Mouse (Mus musculus) ZHBTc4 (cell line): ENCODE measurements around the gene Ptprn2.

ENCODE experiments used
- DNase-seq: peaks from one replicate; pipeline ENCODE4 v3.0.0-alpha.2; 2011; ENCODE audit warnings: low read depth, low spot score

The Ptprn2 gene

DNA sequence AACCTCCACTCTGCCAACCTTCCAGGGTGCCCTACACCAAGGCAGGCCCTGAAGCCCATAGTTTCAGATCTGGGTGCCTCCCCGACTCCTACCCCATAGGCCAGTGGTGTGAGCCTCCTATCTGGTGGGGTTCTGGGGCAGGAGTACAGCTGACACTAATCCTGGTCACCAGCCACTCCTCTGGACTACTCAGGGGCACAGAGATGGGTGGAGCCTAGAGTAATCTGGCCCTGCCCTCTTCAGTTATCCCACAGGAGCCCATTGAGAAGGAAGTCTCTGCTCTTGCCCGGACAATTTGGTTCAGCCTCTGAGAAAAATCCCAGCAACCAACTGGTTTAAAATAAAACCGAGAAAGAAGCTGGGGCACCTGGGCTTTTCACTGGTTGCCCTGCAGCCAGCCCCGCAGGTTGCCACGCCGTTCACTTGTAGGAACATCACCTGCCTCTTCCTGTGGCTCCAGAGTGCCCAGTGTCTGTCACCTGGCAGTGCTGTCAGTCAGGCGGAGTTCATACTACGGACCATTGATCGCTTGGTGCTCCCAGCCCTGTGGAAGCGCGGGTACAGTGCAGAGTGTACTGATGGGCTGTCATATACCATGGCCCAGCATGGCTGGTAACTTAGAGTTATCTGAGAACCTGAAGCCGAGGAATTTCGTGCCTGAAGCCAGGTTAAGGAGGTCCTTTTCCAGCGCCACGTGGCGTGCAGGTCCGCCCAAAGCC, 673.6 kb downstream of the Ptprn2 start:
- peak; percentile 37 for DNase-seq

- peak; percentile 17 for DNase-seq
Observed at GRCm38 (mm10) chr12:117159669-117160210, 674.2 kb downstream of the Ptprn2 start.

DNA sequence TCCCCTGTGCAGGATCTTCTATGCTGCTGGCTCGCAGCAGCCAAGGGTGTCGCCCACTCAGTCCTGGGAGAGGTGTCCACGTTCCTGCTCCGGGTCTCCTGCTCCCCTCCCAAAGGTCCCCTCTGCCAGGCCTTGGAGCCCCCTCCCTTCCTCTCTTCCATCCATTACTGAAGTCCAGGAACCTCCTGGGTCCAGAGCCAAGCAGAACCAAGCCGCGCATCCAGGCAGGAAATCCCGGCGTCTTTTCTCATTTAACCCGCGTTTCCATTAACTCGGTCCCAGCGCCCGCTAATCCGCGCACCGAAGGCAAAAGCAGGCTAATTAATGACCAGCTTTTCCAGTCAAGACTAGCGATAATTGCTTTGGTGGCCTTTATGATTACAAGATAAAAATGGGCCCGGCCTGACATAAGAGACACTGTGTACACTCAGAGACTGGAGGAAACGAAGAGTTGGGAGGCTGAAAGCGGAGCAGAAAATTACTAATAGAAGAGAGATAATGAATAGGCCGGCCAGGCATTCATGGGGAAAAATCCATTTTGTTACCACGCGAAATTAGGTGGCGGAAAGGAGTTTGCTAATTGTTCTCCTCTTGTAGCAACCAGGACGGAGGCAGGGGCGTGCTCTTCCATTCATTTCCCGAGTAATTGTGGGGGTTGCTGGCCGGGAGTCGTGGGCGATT, 674.8 kb downstream of the Ptprn2 start:
- DNase-seq: peak; percentile 42

DNA sequence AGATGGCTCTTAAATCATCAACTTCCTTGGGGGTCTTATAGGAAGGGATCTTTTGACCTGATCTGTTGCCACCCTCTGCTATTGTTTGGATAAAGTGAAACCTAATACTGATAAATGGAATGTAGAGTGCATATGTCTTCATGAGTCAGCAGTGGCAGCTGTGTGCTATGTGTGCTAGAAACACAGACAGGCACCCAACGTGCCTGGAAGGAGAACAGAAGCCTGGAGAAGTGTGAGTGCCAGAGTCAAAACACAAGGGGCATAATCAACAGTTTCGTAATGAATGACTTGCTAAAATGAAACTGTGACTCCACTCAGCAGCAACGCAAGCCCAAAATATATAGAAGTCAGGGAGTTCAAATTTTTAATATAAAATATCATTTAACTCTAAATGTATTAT, 676.7 kb downstream of the Ptprn2 start:
- no peak for DNase-seq

GRCm38 (mm10) chr12:117163789-117164188, 678.3 kb downstream of the Ptprn2 start:
- DNase-seq: no peak

- no peak for DNase-seq
Observed at GRCm38 (mm10) chr12:117166266-117166665, 680.7 kb downstream of the Ptprn2 start.

DNA sequence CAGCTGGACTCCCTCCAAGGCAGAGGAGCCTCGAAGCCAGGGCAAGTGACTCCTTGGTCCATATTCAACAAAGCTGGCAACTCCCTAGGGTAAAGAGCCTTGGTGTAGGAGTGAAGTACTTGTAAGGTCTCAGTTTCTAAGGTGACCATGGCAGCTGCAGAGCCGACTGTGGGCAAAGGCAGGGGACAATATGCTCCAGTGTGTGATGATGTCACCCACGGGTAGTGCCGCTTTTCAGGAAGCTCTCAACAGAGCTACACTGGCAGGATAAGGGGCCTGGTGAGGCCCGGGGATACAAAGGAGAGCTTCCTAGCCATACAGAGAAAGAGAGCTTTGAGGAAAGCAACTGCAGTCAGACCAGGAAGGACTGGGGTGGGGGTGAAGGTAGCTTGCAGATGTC, 684.1 kb downstream of the Ptprn2 start:
- no peak for DNase-seq

DNA sequence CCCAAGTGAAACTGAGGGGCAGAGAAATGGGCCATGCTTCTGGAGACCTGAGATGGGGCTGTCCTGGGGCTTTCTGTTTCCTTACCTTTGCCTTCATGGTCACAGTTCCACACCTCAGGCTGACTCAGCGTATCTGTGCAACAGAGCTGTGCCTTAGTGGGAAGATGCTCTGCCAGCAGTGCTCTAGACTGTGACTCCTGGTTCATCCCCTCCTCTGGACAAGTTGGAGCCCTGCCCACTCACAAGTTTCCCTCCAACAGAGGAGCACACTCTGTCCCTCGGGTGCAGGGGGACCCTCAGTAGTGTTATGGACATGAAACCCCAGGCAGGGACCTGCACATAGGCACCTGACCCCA, 687.0 kb downstream of the Ptprn2 start:
- DNase-seq: no peak

DNA sequence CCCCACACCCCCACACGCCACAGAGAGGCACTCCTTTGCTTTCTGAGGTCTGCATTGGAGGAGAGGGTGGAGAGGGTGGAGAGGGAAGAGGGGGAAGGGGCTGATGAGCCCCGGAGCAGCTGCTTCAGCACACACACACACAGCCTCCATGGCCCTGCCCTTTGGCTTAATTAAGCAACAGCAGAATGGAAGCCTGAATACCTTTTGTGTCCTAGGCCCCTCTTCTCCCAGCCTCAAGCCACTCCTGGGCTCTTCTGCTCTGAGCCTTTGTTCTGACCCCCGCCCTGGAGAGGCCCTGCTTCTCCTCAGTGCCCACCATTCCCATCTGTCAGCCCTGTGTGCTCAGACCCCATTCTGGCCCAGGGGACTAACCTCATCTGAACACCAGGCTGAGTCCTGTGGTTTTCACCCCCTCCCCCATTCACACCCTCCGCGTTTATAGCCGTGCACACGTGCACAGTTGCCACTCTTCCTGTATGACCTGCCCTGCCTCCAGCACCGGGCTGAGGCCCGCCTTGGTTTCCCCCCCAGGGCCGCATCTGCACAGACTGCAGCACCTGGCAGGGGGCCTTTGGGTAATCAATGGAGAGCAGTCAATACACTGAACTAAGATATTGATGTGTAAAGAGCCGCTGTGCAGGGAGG, 687.5 kb downstream of the Ptprn2 start:
- peak; percentile 83 for DNase-seq

DNA sequence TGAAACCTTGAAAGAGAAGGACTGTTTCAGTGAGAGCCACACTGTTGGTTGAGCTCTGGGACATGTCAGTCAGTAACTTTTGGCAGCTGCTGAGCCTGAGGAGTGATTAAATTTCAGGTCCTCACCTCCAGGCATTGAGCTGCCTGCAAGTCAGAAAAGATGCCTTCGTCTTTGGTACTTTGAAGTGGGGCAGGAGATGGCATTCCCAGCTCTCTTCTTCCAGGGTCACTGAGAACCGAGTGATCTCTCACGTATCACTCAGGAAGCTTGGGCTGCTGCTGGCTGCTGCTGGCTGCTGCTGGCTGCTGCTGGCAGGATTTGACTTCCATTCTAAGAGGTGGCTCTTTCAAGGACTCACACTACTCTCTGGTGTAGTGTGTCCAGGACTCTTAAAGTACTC, 688.7 kb downstream of the Ptprn2 start:
- no peak for DNase-seq

DNA sequence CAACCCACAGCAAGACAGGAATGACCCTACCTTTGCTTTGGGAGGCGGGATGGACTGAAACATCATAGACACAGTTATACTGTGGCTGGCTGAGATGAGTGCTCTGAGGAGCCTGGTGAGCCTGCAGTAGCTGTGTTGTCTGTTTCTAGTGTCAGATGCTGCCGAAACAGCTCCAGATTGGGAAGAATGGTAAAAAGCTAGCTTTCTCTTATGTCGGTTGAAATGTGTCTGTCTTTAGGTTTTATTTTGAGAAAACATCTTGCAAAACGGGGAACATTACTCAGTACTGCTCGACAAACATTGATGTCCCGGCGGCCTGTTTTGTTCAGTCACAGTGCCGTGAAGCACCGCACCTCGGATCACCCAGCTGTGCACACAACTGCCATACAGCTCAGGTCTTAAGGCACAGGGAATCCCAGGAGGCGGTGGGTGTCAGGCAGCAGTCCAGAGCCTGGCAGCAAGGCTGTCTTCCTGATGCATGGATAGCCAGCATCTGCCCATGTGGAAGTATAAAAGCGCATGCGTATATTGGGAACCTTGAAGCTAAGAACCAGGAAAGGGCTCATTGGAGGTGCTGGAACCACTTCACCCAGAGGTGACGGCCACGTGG, 689.7 kb downstream of the Ptprn2 start:
- no peak for DNase-seq

DNA sequence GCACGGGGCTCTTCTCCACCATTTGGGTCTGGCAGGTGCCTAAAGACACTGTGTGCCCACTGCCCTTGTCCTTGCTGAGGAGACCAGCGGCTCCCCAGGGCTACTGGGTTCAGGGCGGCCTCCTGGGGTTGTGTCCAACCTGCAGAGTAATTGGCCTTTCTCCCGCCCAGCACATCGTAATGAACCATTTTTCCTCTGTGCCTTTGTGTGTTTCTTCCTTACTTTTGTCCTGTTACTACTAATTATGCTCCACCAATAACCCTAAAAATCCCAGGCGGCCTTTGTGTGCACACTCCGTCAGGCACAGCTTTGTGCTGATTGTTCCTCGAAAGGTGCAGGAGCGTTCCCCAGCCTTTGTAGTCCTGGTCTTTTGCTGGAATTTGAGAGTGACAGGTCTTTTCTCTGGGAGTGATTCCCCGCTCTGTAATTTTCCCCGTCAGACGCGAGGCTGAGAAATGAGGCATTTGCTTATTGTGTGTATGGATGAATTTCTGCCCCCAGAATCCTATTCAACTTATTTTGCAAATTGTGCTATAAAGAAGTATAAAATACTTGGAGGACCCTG, 690.8 kb downstream of the Ptprn2 start:
- no peak for DNase-seq

GRCm38 (mm10) chr12:117187167-117187566, 701.6 kb downstream of the Ptprn2 start:
- peak; percentile 9 for DNase-seq

- DNase-seq: no peak
Observed at GRCm38 (mm10) chr12:117192001-117192400, 706.5 kb downstream of the Ptprn2 start.

GRCm38 (mm10) chr12:117196721-117197425, 711.4 kb downstream of the Ptprn2 start:
- DNase-seq: peak; percentile 64

DNA sequence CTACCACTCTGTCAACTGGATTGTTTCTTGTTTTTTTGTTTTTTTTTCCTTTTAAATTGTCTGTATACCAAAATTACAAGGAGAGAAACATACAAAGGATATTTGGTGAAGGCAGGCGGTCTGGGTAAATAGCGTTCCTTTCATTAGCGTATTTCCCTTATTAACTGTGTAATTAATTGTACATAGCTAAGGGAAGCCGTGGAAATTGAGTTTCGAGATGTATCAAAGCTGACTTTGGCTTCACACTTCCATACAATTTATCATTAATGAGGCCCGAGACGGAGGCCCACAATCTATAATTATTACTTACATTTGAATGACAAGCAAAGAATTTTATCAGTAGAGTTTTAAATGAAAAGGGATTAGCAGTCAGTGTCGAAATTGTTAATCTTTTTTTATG, 712.6 kb downstream of the Ptprn2 start:
- no peak for DNase-seq

- peak; percentile 43 for DNase-seq
Observed at GRCm38 (mm10) chr12:117200117-117200516, 714.6 kb downstream of the Ptprn2 start.

DNA sequence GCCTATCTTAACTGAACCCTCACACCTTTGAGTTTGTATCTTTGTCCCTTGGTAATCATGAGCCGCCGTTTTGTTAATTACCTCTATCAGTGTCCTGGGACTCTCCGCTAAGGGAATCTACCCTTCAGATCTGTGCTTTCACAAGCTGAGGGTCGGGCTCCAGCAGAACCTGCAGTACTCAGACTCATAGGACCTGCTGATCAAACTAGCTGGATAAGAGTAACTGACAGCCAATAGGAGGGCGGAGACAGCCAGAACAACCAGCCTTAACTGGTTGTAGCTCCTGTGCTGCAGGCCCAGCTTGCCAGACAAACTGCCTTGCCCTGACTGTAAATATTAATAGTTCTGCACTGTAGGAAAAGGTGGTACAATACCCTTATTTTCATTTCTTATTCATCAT, 715.1 kb downstream of the Ptprn2 start:
- peak; percentile 35 for DNase-seq

GRCm38 (mm10) chr12:117203506-117203905, 718.0 kb downstream of the Ptprn2 start:
- peak; percentile 11 for DNase-seq

DNA sequence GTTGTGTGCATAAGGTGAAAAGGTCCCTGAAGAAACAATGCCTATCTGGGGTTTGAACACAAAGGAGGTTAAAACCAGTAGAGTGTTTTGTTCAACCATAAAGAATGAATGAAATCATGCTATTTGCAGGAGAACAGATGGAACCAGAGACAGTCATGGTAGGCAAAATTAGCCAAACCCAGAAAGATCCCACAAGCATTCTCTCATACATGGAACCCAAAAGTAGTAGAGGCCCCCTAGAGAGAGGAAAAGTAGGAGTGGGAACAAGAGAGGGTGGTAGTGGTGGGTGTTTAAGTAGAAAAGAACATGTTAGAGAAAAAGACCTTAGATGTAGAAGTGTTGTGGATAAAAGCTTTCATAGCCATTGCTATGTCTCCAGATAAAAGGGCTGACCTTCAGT, 719.4 kb downstream of the Ptprn2 start:
- no peak for DNase-seq

DNA sequence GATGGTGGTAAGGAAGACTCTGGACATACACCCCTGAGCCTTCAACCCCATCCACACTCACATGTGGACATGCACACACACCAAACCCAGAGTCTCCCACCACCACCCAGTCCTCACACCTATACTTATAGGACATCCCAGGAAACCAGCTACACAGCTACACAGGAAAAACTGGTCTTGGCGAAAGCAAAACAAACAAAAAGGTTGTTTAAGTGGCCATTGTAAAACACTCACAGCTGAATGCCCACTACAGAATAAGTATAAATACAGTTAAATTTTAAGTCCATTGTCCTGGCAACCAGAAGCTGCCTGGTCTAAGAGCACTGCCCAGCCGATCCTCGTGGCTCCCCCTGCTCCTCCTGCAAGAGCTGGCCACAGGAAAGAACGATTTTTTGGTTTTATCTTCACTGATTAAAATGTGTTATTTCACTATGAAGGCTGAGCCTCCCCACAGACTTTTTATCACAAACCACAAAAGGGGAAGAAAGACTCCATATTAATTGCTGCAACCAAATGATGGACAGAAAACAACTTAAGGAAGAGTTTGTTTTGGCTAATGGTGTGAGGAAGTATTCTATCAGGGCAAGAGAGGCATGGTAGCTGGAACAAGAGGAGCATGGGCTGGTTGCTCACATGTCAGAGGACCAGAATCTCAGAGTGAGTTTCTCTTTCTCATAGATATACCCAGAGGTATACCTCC, 722.1 kb downstream of the Ptprn2 start:
- no peak for DNase-seq
